Mouse (Mus musculus): ENCODE data around the gene B4galnt2.

GRCm38 (mm10) chr11:95963304-95963703 lies 48.6 kb upstream of the B4galnt2 start:
- TF ChIP-seq CTCF (IDR thresholded peaks at IDR 0.05; ENCODE audit: control insufficient read depth, insufficient read depth, insufficient read length) = no peak
- no peak for TF ChIP-seq MYOG (IDR thresholded peaks at IDR 0.05; ENCODE audit: control insufficient read depth, extremely low read depth, insufficient read length)
- TF ChIP-seq USF1 (IDR thresholded peaks at IDR 0.05; ENCODE audit: low read depth) = no peak
- TF ChIP-seq CEBPB (IDR thresholded peaks at IDR 0.05; ENCODE audit: low read depth) = no peak
- TF ChIP-seq FOSL1 (IDR thresholded peaks at IDR 0.05; ENCODE audit: insufficient read depth, low read length, poor library complexity, severe bottlenecking) = no peak
- no peak for TF ChIP-seq MYOD1 (IDR thresholded peaks at IDR 0.05; ENCODE audit: control insufficient read depth, insufficient read length, low read depth)
- no peak for TF ChIP-seq MAX (IDR thresholded peaks at IDR 0.05)
